Mouse (Mus musculus) gastrocnemius, adult 18-20 months (tissue): Measurements from ENCODE around the gene Mup9. TPM values are rescaled to one million over a fixed set of nuclear protein-coding genes. Genes with fewer than 3 reads are reported as not detected.
"Not testable (repeated sequence)": the region's sequence is repeated elsewhere in the genome, so short reads cannot be mapped to it uniquely, and the experiment has no call there.

Experiments used
- DNase-seq: peaks from one replicate; pipeline ENCODE4 v3.0.0; 2021; ENCODE audit warnings: low spot score
- long read RNA-seq, 2 experiments: library from polyadenylated mRNA; stranded (forward); transcript quantifications; one replicate each; pipeline ENCODE4 v2.0.0; 2021
- total RNA-seq, 2 experiments: library from RNA; stranded (reverse); gene quantifications; 2 replicates each; pipeline ENCODE4 v1.2.3; 2021

Gene Mup9
- not detected for total RNA-seq
- long read RNA-seq, experiment 1 = 0 reads
- long read RNA-seq, experiment 2 = 0 reads

GRCm38 (mm10) chr4:60421852-60422251 is at the start of gene Mup9:
Gene Mup9 (minus strand): TSS chr4:60421952.
- not testable (repeated sequence) for DNase-seq

Other genes with a start within 250 kb of the Mup9 start
- gene Mup8, start 199.4 kb downstream of the Mup9 start, total RNA-seq = not detected
- gene Mup1, start 80.0 kb upstream of the Mup9 start, total RNA-seq = under 1 TPM in 1 of 2 experiments, not detected in 1; 0.38 TPM
- gene Mup10, start 160.2 kb upstream of the Mup9 start, total RNA-seq = not detected
- gene Mup11, start 240.5 kb upstream of the Mup9 start, total RNA-seq = 1 to 10 TPM in 1 of 2 experiments, under 1 TPM in 1; 0.64 to 1.2 TPM